Mouse (Mus musculus) midbrain, embryonic 13.5 days (tissue): ENCODE data around the gene Spred2. TPM values are rescaled to one million over a fixed set of nuclear protein-coding genes. Genes with fewer than 3 reads are reported as not detected.

Experiments used
- ATAC-seq: fragments of 200-750 bp; cut with Nextera tagmentation; 2 replicates; pipeline ENCODE4 v1.8.0; 2017; ENCODE audit warnings: mild to moderate bottlenecking, moderate TSS enrichment, moderate library complexity
- H3K27ac ChIP-seq: fragments of 300-500 bp; sonication (generic); 2 replicates; pipeline ENCODE4 v1.5.1; 2015; ENCODE audit warnings: inconsistent platforms, mild to moderate bottlenecking, moderate library complexity
- H3K27me3 ChIP-seq: fragments of 300-500 bp; sonication (generic); 2 replicates; pipeline ENCODE4 v1.6.1; 2015; ENCODE audit warnings: mild to moderate bottlenecking, inconsistent platforms
- H3K36me3 ChIP-seq: fragments of 300-500 bp; sonication (generic); 2 replicates; pipeline ENCODE4 v1.6.1; 2015; ENCODE audit warnings: mild to moderate bottlenecking, inconsistent platforms
- H3K4me1 ChIP-seq: fragments of 300-500 bp; sonication (generic); replicated peaks from 2 replicates; pipeline ENCODE4 v1.6.1; 2015; ENCODE audit warnings: inconsistent platforms
- H3K4me2 ChIP-seq: fragments of 300-500 bp; sonication (generic); replicated peaks from 2 replicates; pipeline ENCODE4 v1.6.1; 2015; ENCODE audit warnings: moderate library complexity, mild to moderate bottlenecking, inconsistent platforms
- H3K4me3 ChIP-seq: fragments of 300-500 bp; sonication (generic); replicated peaks from 2 replicates; pipeline ENCODE4 v1.5.1; 2015; ENCODE audit warnings: mild to moderate bottlenecking, inconsistent platforms
- H3K9ac ChIP-seq: fragments of 300-500 bp; sonication (generic); replicated peaks from 2 replicates; pipeline ENCODE4 v1.6.1; 2015; ENCODE audit warnings: mild to moderate bottlenecking, inconsistent platforms
- H3K9me3 ChIP-seq: fragments of 300-500 bp; sonication (generic); 2 replicates; pipeline ENCODE4 v1.6.1; 2016; ENCODE audit warnings: mild to moderate bottlenecking, inconsistent platforms
- WGBS: fragments of 180-500 bp; shearing (Covaris S2); methylation state at CpG from one replicate; pipeline ENCODE4 v1.1.7; 2015; 5-methylcytosine and 5-hydroxymethylcytosine counted together
- polyA plus RNA-seq: library from polyadenylated mRNA; unstranded; fragments of >200 nt; fragmentation: Nextera tagmentation; extraction: Ambion mirVana; gene quantifications from 2 replicates; pipeline ENCODE4 v1.2.1, GENCODE M21; 2015

The Spred2 gene
- polyA plus RNA-seq, 1 experiment from 2014 or later, result 4.9 TPM

DNA sequence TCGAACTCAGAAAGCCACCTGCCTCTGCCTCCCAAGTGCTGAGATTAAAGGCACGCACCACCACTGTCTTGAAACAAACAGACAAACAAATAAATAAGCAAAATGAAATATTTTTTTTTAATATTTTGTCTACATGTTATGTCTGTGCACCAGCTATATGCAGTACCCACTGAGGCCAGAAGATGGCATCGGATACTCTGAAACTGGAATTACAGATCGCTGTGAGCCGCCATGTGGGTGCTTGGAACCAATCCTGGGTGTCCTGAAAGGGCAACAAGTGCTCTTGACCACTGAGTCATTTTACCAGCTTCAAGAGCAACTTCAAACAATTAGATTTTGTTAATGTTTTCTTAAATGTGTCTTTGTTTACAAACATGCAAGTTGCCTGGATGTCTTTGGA is 11.5 kb upstream of the Spred2 start:
- H3K4me3 ChIP-seq, result no peak overlapping the region
- peaks cover 8% of the 10 kb centered on the region; the same call in 1 of the 2 replicates for H3K4me1 ChIP-seq
- H3K27me3 ChIP-seq, result peaks cover 4% of the 10 kb centered on the region; the same call in 1 of the 2 replicates
- no peak overlapping the region for H3K4me2 ChIP-seq
- 93% methylated on average over 5 of the region's 5 CpGs for WGBS
- no peak overlapping the region for H3K9ac ChIP-seq
- H3K9me3 ChIP-seq, result peaks cover 8% of the 10 kb centered on the region; the same call in 1 of the 2 replicates
- no peak overlapping the region for H3K27ac ChIP-seq
- H3K36me3 ChIP-seq, result peaks cover 3% of the 10 kb centered on the region; the same call in 1 of the 2 replicates
- no peak for ATAC-seq

GRCm38 (mm10) chr11:19913761-19914160 is 10.4 kb upstream of the Spred2 start:
- Histone ChIP-seq H3K9ac (no peak overlapping the region), H3K36me3 (no peaks in the 10 kb centered on the region), H3K27me3 (peaks cover 4% of the 10 kb centered on the region; the same call in 1 of the 2 replicates), H3K9me3 (peaks cover 3% of the 10 kb centered on the region; the same call in 1 of the 2 replicates), H3K4me1 (peaks cover 18% of the 10 kb centered on the region), H3K4me3 (no peak overlapping the region), H3K4me2 (no peak overlapping the region), H3K27ac (no peak overlapping the region)
- 96% methylated on average over 4 of the region's 4 CpGs for WGBS
- no peak for ATAC-seq

GRCm38 (mm10) chr11:19917381-19918245 is 6.6 kb upstream of the Spred2 start:
- Histone ChIP-seq H3K9ac (no peak overlapping the region), H3K9me3 (peaks cover 3% of the 10 kb centered on the region; the same call in 1 of the 2 replicates), H3K4me3 (no peak overlapping the region), H3K36me3 (no peaks in the 10 kb centered on the region), H3K4me2 (no peak overlapping the region), H3K4me1 (peaks cover 30% of the 10 kb centered on the region), H3K27me3 (peaks cover 4% of the 10 kb centered on the region; the same call in 1 of the 2 replicates), H3K27ac (no peak overlapping the region)
- ATAC-seq, result no peak
- 5% methylated on average over 9 of the region's 9 CpGs for WGBS

GRCm38 (mm10) chr11:19918246-19918540 is 6.0 kb upstream of the Spred2 start:
- H3K4me3 ChIP-seq, result no peak overlapping the region
- peaks cover 4% of the 10 kb centered on the region; the same call in 1 of the 2 replicates for H3K27me3 ChIP-seq
- H3K4me1 ChIP-seq, result peaks cover 30% of the 10 kb centered on the region
- H3K9ac ChIP-seq, result no peak overlapping the region
- H3K36me3 ChIP-seq, result no peaks in the 10 kb centered on the region
- no peak for ATAC-seq
- H3K9me3 ChIP-seq, result no peaks in the 10 kb centered on the region
- no peak overlapping the region for H3K27ac ChIP-seq
- H3K4me2 ChIP-seq, result no peak overlapping the region
- 12% methylated on average over 2 of the region's 2 CpGs for WGBS

DNA sequence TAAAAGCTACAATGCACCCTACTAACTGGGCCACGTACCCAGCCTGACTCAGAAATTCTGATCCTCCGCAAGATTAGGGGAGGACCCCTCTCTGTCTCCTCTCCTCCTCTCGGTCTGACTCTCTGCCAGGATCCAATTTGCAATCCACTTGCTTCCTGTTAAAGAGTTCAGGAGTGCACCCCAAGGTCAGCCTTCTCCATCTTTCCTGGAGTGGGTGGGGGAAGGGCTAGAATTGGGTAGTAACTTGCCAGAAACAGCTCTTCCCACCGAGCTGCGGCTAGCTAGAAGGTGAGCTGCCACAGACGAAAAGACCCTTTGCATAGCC is 4.8 kb upstream of the Spred2 start:
- H3K9me3 ChIP-seq, result no peaks in the 10 kb centered on the region
- peak; percentile 12 for ATAC-seq
- H3K4me2 ChIP-seq, result peak overlapping the region; percentile 73
- H3K4me3 ChIP-seq, result peak overlapping the region; percentile 58
- no peaks in the 10 kb centered on the region for H3K36me3 ChIP-seq
- peaks cover 35% of the 10 kb centered on the region for H3K4me1 ChIP-seq
- WGBS, result 6% methylated on average over 6 of the region's 6 CpGs
- peaks cover 4% of the 10 kb centered on the region; the same call in 1 of the 2 replicates for H3K27me3 ChIP-seq
- peak overlapping the region; percentile 73; the same call in 1 of the 2 replicates for H3K9ac ChIP-seq
- peak overlapping the region; percentile 82 for H3K27ac ChIP-seq

DNA sequence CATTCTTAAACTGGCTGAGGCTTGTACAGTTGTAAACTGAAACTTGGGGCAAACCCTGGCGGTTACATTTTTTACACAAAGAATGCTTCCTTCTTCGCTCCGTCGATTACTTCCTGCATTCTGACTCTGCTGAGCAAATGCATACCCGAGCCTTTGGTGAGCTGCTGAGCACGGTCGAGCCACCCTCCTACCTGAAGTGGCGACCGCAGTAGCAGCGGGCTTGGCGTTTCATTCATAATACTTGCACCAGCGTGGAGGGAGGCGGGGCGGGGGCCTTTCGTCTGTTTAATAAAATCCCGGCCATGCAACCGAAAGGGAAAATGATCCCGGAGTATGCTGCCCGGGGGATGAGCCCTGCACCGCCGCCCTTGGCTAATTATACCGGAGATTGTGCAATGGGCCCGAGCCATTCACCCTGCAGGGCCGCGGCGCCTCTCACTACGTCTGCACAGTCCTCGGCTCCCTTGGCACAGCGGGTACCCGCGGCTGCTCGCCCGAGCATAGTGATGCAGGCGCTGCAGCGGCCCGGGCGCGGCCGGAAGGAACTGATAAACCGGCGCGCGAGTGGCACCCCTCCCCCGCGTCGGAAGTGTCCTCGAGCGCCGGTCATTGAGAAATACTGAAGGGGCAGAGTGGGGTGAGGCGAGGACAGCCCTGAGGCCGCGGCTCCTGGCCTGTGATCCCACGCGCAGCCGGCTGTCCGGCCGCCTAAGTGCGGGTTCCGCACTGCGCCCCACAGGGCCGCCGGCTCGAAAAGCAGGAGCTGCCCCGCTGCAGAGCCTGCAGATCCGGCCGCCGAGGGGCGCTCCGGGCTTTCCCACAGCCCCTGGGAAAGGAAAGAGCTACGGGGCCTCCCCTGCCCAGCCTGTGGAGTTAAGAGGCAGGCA is 4.1 kb upstream of the Spred2 start:
- H3K4me3 ChIP-seq, result peak overlapping the region; percentile 58
- ATAC-seq, result peak; percentile 82
- peak overlapping the region; percentile 73 for H3K9ac ChIP-seq
- H3K4me2 ChIP-seq, result peak overlapping the region; percentile 73
- peak overlapping the region; percentile 82 for H3K27ac ChIP-seq
- under 1% methylated on average over 70 of the region's 70 CpGs for WGBS
- peaks cover 37% of the 10 kb centered on the region for H3K4me1 ChIP-seq
- peaks cover 4% of the 10 kb centered on the region; the same call in 1 of the 2 replicates for H3K27me3 ChIP-seq
- H3K9me3 ChIP-seq, result no peaks in the 10 kb centered on the region
- no peaks in the 10 kb centered on the region for H3K36me3 ChIP-seq

- Histone ChIP-seq H3K4me3 (no peak overlapping the region), H3K27ac (no peak overlapping the region), H3K4me2 (no peak overlapping the region), H3K36me3 (no peaks in the 10 kb centered on the region), H3K9me3 (no peaks in the 10 kb centered on the region), H3K27me3 (peaks cover 4% of the 10 kb centered on the region; the same call in 1 of the 2 replicates), H3K9ac (no peak overlapping the region), H3K4me1 (peaks cover 45% of the 10 kb centered on the region)
- ATAC-seq, result no peak
- WGBS, result 92% methylated on average over 1 of the region's 1 CpGs
Observed at GRCm38 (mm10) chr11:19921723-19922122, 2.5 kb upstream of the Spred2 start.

- H3K4me1 ChIP-seq, result peaks cover 44% of the 10 kb centered on the region
- H3K9ac ChIP-seq, result no peak overlapping the region
- H3K27ac ChIP-seq, result no peak overlapping the region
- no peak overlapping the region for H3K4me3 ChIP-seq
- WGBS, result 93% methylated on average over 4 of the region's 4 CpGs
- ATAC-seq, result no peak
- H3K36me3 ChIP-seq, result no peaks in the 10 kb centered on the region
- 0 out of 2 replicates have a peak, but pooled peaks cover 4% of the 10 kb centered on the region for H3K27me3 ChIP-seq
- H3K9me3 ChIP-seq, result no peaks in the 10 kb centered on the region
- no peak overlapping the region for H3K4me2 ChIP-seq
Observed at GRCm38 (mm10) chr11:19922208-19922607, 2.0 kb upstream of the Spred2 start.

- ATAC-seq, result peak; percentile 13
- H3K4me3 ChIP-seq, result peak overlapping the region; percentile 85
- H3K27me3 ChIP-seq, result no peaks in the 10 kb centered on the region
- WGBS, result under 1% methylated on average over 28 of the region's 29 CpGs
- H3K9ac ChIP-seq, result peak overlapping the region; percentile 91
- H3K9me3 ChIP-seq, result no peaks in the 10 kb centered on the region
- peaks cover 30% of the 10 kb centered on the region for H3K4me1 ChIP-seq
- no peaks in the 10 kb centered on the region for H3K36me3 ChIP-seq
- H3K27ac ChIP-seq, result peak overlapping the region; percentile 92
- peak overlapping the region; percentile 81 for H3K4me2 ChIP-seq
Observed at GRCm38 (mm10) chr11:19924757-19925148, 578 bp downstream of the Spred2 start.

GRCm38 (mm10) chr11:19925149-19925975 is 1.2 kb downstream of the Spred2 start:
- ATAC-seq, result peak; percentile 79
- H3K27ac ChIP-seq, result peak overlapping the region; percentile 92
- H3K36me3 ChIP-seq, result no peaks in the 10 kb centered on the region
- no peaks in the 10 kb centered on the region for H3K9me3 ChIP-seq
- WGBS, result under 1% methylated on average over 75 of the region's 75 CpGs
- peak overlapping the region; percentile 81 for H3K4me2 ChIP-seq
- peak overlapping the region; percentile 91 for H3K9ac ChIP-seq
- peaks cover 30% of the 10 kb centered on the region for H3K4me1 ChIP-seq
- peak overlapping the region; percentile 85 for H3K4me3 ChIP-seq
- H3K27me3 ChIP-seq, result no peaks in the 10 kb centered on the region
